Comparison of ENCODE assay signal across 17 mouse cellular contexts in the genomic region with DNA sequence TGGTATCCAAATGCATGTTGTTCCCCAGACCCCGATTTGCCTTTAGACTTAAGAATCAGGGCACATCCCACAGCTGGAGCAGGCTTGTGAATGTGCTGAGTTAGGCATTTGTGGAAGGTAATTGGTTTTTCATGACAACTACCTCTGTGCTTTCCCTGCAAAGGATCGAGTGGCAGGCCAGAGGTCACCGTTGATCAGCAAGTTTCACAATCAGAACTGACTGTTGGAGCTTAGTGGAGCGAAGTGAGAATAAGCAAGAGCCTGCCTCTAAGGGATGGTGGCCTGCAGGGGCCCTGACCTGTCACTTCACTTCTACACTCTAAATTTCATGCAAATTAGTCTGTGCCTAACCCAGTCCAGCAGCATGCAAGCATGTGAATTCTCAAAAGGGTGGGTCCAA.
DNase-seq lines count a peak whose midpoint lies in the region; ATAC-seq lines count a peak whose summit lies in the region.
"Had no signal": no experiment of that assay in that cellular context is flagged by ENCODE, and none has a peak within 500 bp of the region (broad histone marks: within the 10 kb centered on the region; RNA-seq: fewer than 3 reads in every experiment).

No protein-coding gene starts in this region.

- H3K27ac ChIP-seq in hindbrain, embryonic 11.5 days (ENCODE audit: low read depth, low read length): no peak overlapping the region
- H3K27ac ChIP-seq in hindbrain, embryonic 12.5 days: no peak overlapping the region
- H3K27ac ChIP-seq in neural tube, embryonic 15.5 days (replicated peaks): no peak overlapping the region
- H3K27ac ChIP-seq: layer of hippocampus, adult 2 months had no signal

- H3K9me3 ChIP-seq in hindbrain, embryonic 11.5 days (ENCODE audit: control insufficient read depth, low read length): no peaks in the 10 kb centered on the region
- no peaks in the 10 kb centered on the region for H3K9me3 ChIP-seq in hindbrain, embryonic 12.5 days (replicated peaks)
- no peaks in the 10 kb centered on the region for H3K9me3 ChIP-seq in neural tube, embryonic 15.5 days (replicated peaks)
- H3K9me3 ChIP-seq: heart, embryonic 12.5 days had no signal

- H3K9ac ChIP-seq in hindbrain, embryonic 11.5 days (ENCODE audit: low read depth, low read length): no peak overlapping the region
- no peak overlapping the region for H3K9ac ChIP-seq in hindbrain, embryonic 12.5 days
- no peak overlapping the region for H3K9ac ChIP-seq in neural tube, embryonic 15.5 days (replicated peaks)
- H3K9ac ChIP-seq: heart, embryonic 12.5 days had no signal

- H3K27me3 ChIP-seq in hindbrain, embryonic 11.5 days (ENCODE audit: control insufficient read depth, insufficient read depth, low read length): no peaks in the 10 kb centered on the region
- H3K27me3 ChIP-seq in hindbrain, embryonic 12.5 days: no peaks in the 10 kb centered on the region
- no peaks in the 10 kb centered on the region for H3K27me3 ChIP-seq in neural tube, embryonic 15.5 days (replicated peaks)
- H3K27me3 ChIP-seq: heart, embryonic 12.5 days had no signal

- H3K4me1 ChIP-seq in hindbrain, embryonic 11.5 days (replicated peaks; ENCODE audit: control insufficient read depth, insufficient read depth, low read length): no peaks in the 10 kb centered on the region
- H3K4me1 ChIP-seq in hindbrain, embryonic 12.5 days: 0 out of 2 replicates have a peak, but pooled peaks cover 2% of the 10 kb centered on the region
- no peaks in the 10 kb centered on the region for H3K4me1 ChIP-seq in neural tube, embryonic 15.5 days
- H3K4me1 ChIP-seq: heart, embryonic 12.5 days had no signal

- H3K4me2 ChIP-seq in hindbrain, embryonic 11.5 days (replicated peaks; ENCODE audit: low read depth, low read length): no peak overlapping the region
- no peak overlapping the region for H3K4me2 ChIP-seq in hindbrain, embryonic 12.5 days (replicated peaks)
- no peak overlapping the region for H3K4me2 ChIP-seq in neural tube, embryonic 15.5 days
- H3K4me2 ChIP-seq: heart, embryonic 12.5 days had no signal

- ATAC-seq in hindbrain, embryonic 11.5 days (ENCODE audit: low FRiP score): peak; percentile 63
- ATAC-seq in hindbrain, embryonic 12.5 days (ENCODE audit: low FRiP score): no peak; the same call in 1 of the 2 replicates
- ATAC-seq in neural tube, embryonic 15.5 days (ENCODE audit: low FRiP score): no peak
- ATAC-seq: activated CD4-positive, CD25-positive, alpha-beta regulatory T cell, adult 4 months had no signal

- peak; percentile 47 for DNase-seq in hindbrain, embryonic 11.5 days (ENCODE audit: low spot score)
- DNase-seq in neural tube, embryonic 10.5 days (ENCODE audit: extremely low spot score, low spot score): peak; percentile 20
- DNase-seq in hindlimb bud, embryonic 11.5 days (ENCODE audit: extremely low spot score, low read depth, low spot score): peak; percentile 50
- DNase-seq in spleen, adult 18-20 months: no peak
- no peak for DNase-seq in lung, postnatal 14 days
- no peak for DNase-seq in cerebellum, adult 9-11 months
- DNase-seq: cerebellum, adult 2 months; kidney, adult 2 months; liver; lung, postnatal 10 days; right cerebral cortex, postnatal 14 days; thymus, adult 18-20 months had no signal

- H3K36me3 ChIP-seq in hindbrain, embryonic 11.5 days (ENCODE audit: control insufficient read depth, insufficient read depth, low read length): no peaks in the 10 kb centered on the region
- H3K36me3 ChIP-seq in hindbrain, embryonic 12.5 days: no peaks in the 10 kb centered on the region
- no peaks in the 10 kb centered on the region for H3K36me3 ChIP-seq in neural tube, embryonic 15.5 days
- H3K36me3 ChIP-seq: heart, embryonic 12.5 days had no signal

- H3K4me3 ChIP-seq in hindbrain, embryonic 11.5 days (ENCODE audit: low read depth, low read length): no peak overlapping the region
- no peak overlapping the region for H3K4me3 ChIP-seq in hindbrain, embryonic 12.5 days
- H3K4me3 ChIP-seq in neural tube, embryonic 15.5 days (replicated peaks): no peak overlapping the region
- H3K4me3 ChIP-seq: heart, embryonic 12.5 days; layer of hippocampus, adult 2 months had no signal

- WGBS in hindbrain, embryonic 11.5 days: 11% methylated on average over 4 of the region's 4 CpGs
- WGBS in hindbrain, embryonic 12.5 days: 11% methylated on average over 4 of the region's 4 CpGs
- WGBS in neural tube, embryonic 15.5 days: 41% methylated on average over 4 of the region's 4 CpGs

Comparison
In these comparisons a context has a peak if more than half of its experiments do, and no peak if none do; other contexts are left out.
1. DNase-seq: peak in hindbrain, embryonic 11.5 days (single experiment), neural tube, embryonic 10.5 days (single experiment) and hindlimb bud, embryonic 11.5 days (single experiment); none in spleen, adult 18-20 months (0 of 2), lung, postnatal 14 days (single experiment) and cerebellum, adult 9-11 months (single experiment).